Mouse (Mus musculus) kidney, adult 2 months (tissue): ENCODE data around the gene Zfp74.

Experiments
- CTCF ChIP-seq: fragments of 200-500 bp; conservative IDR thresholded peaks from 2 replicates; pipeline ENCODE4 v1.5.1; 2011; ENCODE audit warnings: low read depth, mild to moderate bottlenecking, control low read depth, low read length, moderate library complexity, mixed read lengths; ENCODE audit not compliant: insufficient read depth, insufficient read length
- POLR2A ChIP-seq: fragments of 200-500 bp; IDR thresholded peaks from one replicate; pipeline ENCODE4 v1.6.1; 2011; ENCODE audit warnings: low read depth, low read length, control low read depth

DNA sequence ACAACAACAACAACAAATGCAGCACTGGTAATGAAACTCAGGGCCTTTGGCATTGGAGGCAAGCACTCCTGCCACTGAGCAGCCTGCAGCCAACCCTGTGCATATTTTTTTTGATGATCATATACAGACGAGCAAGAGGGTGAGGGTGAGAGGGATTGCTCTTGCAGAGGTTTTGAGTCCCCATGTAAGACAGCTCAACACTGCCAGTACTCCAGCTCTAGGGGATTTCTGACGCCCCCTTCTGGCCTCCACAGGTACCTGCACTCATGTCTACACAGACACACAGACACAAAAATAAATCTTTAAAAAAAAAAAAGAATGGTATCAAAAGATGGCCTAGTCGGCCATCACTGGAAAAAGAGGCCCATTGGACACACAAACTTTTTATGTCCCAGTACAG lies 5.1 kb upstream of the Zfp74 start:
- TF ChIP-seq CTCF (no peak), POLR2A (no peak)
